Mouse (Mus musculus) retina, embryonic 14.5 days (tissue): ENCODE data around the gene Atf4.
A peak's percentile ranks its signal among the peaks of the same experiment; 100 is the strongest.

Experiments
- DNase-seq: peaks from one replicate; pipeline ENCODE4 v3.0.0-alpha.2; 2015; ENCODE audit warnings: low spot score

Atf4 gene

GRCm38 (mm10) chr15:80254847-80255645, at the start of gene Atf4:
Atf4 (plus strand) TSS chr15:80255184.
- peak; percentile 98 for DNase-seq

- DNase-seq = no peak
These were observed 48.9 kb upstream of the Atf4 start for GRCm38 (mm10) chr15:80206057-80206565.

GRCm38 (mm10) chr15:80208446-80208845, 46.5 kb upstream of the Atf4 start:
- DNase-seq = no peak

GRCm38 (mm10) chr15:80213688-80214087, 41.3 kb upstream of the Atf4 start:
- no peak for DNase-seq

GRCm38 (mm10) chr15:80215716-80216479, 39.1 kb upstream of the Atf4 start:
- peak; percentile 66 for DNase-seq

- no peak for DNase-seq
These were observed 38.5 kb upstream of the Atf4 start for GRCm38 (mm10) chr15:80216480-80216820.

- DNase-seq = no peak
These were observed 37.5 kb upstream of the Atf4 start for GRCm38 (mm10) chr15:80217476-80217875.

GRCm38 (mm10) chr15:80219211-80219610, 35.8 kb upstream of the Atf4 start:
- DNase-seq = peak; percentile 33

GRCm38 (mm10) chr15:80219705-80220657, 35.0 kb upstream of the Atf4 start:
- no peak for DNase-seq

- no peak for DNase-seq
These were observed 34.0 kb upstream of the Atf4 start for GRCm38 (mm10) chr15:80221031-80221430.

GRCm38 (mm10) chr15:80223751-80224150, 31.2 kb upstream of the Atf4 start:
- no peak for DNase-seq

GRCm38 (mm10) chr15:80225208-80225607, 29.8 kb upstream of the Atf4 start:
- peak; percentile 83 for DNase-seq

GRCm38 (mm10) chr15:80225796-80226195, 29.2 kb upstream of the Atf4 start:
- DNase-seq = peak; percentile 78

- no peak for DNase-seq
These were observed 26.7 kb upstream of the Atf4 start for GRCm38 (mm10) chr15:80228071-80228800.

GRCm38 (mm10) chr15:80232331-80232730, 22.7 kb upstream of the Atf4 start:
- DNase-seq = no peak

- no peak for DNase-seq
These were observed 21.9 kb upstream of the Atf4 start for GRCm38 (mm10) chr15:80233053-80233452.

GRCm38 (mm10) chr15:80233733-80234509, 21.1 kb upstream of the Atf4 start, which contains the start of gene Mief1:
Mief1 (plus strand) TSS chr15:80234018.
- DNase-seq = peak; percentile 99

- no peak for DNase-seq
These were observed 19.4 kb upstream of the Atf4 start, which contains the start of gene AC140267.1 for GRCm38 (mm10) chr15:80235535-80235934. AC140267.1 (plus strand) TSS chr15:80235835.

- DNase-seq = no peak
These were observed 6.8 kb upstream of the Atf4 start for GRCm38 (mm10) chr15:80248135-80248534.

- DNase-seq = no peak
These were observed 6.4 kb upstream of the Atf4 start for GRCm38 (mm10) chr15:80248596-80248995.
